Mouse (Mus musculus) telencephalon, adult 2 months (tissue): ENCODE data around the gene Odf3l2.

Source experiments
- DNase-seq: peaks from one replicate; pipeline ENCODE4 v3.0.0-alpha.2; 2011; ENCODE audit warnings: low read depth, low spot score

The Odf3l2 gene

GRCm38 (mm10) chr10:79671396-79672087 lies 26.0 kb upstream of the Odf3l2 start:
- no peak for DNase-seq

GRCm38 (mm10) chr10:79670071-79670888 lies 24.7 kb upstream of the Odf3l2 start:
- DNase-seq = no peak

GRCm38 (mm10) chr10:79669576-79670057 lies 24.1 kb upstream of the Odf3l2 start:
- peak; percentile 64 for DNase-seq

GRCm38 (mm10) chr10:79668771-79669575 lies 23.4 kb upstream of the Odf3l2 start, which contains the start of gene Tpgs1:
TSS of gene Tpgs1 (plus strand) at chr10:79669369.
- peak; percentile 95 for DNase-seq

GRCm38 (mm10) chr10:79668076-79668475 lies 22.5 kb upstream of the Odf3l2 start:
- DNase-seq = no peak

- no peak for DNase-seq
Measured at GRCm38 (mm10) chr10:79666493-79666892, 21.0 kb upstream of the Odf3l2 start.

- no peak for DNase-seq
Measured at GRCm38 (mm10) chr10:79665051-79665450, 19.5 kb upstream of the Odf3l2 start.

- no peak for DNase-seq
Measured at GRCm38 (mm10) chr10:79664131-79664665, 18.7 kb upstream of the Odf3l2 start, which contains the start of gene Madcam1. TSS of gene Madcam1 (plus strand) at chr10:79664559.

GRCm38 (mm10) chr10:79661861-79662260 lies 16.3 kb upstream of the Odf3l2 start:
- DNase-seq = no peak

GRCm38 (mm10) chr10:79660298-79660697 lies 14.8 kb upstream of the Odf3l2 start:
- no peak for DNase-seq

- no peak for DNase-seq
Measured at GRCm38 (mm10) chr10:79658829-79659228, 13.3 kb upstream of the Odf3l2 start.

GRCm38 (mm10) chr10:79654946-79655395 lies 9.4 kb upstream of the Odf3l2 start:
- DNase-seq = peak; percentile 69

- no peak for DNase-seq
Measured at GRCm38 (mm10) chr10:79652789-79653188, 7.3 kb upstream of the Odf3l2 start.

- DNase-seq = no peak
Measured at GRCm38 (mm10) chr10:79649070-79649751, 3.7 kb upstream of the Odf3l2 start.

- no peak for DNase-seq
Measured at GRCm38 (mm10) chr10:79638486-79639204, 6.9 kb downstream of the Odf3l2 start.

- DNase-seq = peak; percentile 74
Measured at GRCm38 (mm10) chr10:79637128-79638110, 8.1 kb downstream of the Odf3l2 start, which contains the start of gene Shc2. TSS of gene Shc2 (minus strand) at chr10:79637918.

GRCm38 (mm10) chr10:79636287-79636686 lies 9.3 kb downstream of the Odf3l2 start:
- DNase-seq = no peak

- DNase-seq = peak; percentile 51
Measured at GRCm38 (mm10) chr10:79633006-79633777, 12.3 kb downstream of the Odf3l2 start.
